Mouse (Mus musculus) gastrocnemius, postnatal 14 days (tissue): ENCODE measurements around the gene Pgap3. TPM values are rescaled to one million over a fixed set of nuclear protein-coding genes. Genes with fewer than 3 reads are reported as not detected.

Experiments
- DNase-seq: peaks from one replicate; pipeline ENCODE4 v3.0.0; 2021; ENCODE audit warnings: mixed read lengths
- intact Hi-C: fragments of 180-260 bp; cut with DNase I; formaldehyde crosslinking; loops from one replicate; pipeline ENCODE4 v1.15.1; 2025; ENCODE audit warnings: low total_unique reads
- long read RNA-seq, 2 experiments: library from polyadenylated mRNA; stranded (forward); transcript quantifications; one replicate each; pipeline ENCODE4 v2.0.0; 2021
- total RNA-seq, 2 experiments: library from RNA; stranded (reverse); gene quantifications; 2 replicates each; pipeline ENCODE4 v1.2.3; 2021

The Pgap3 gene
- 1 to 10 TPM; 2.2 to 2.9 TPM for total RNA-seq
- long read RNA-seq, experiment 1, partial matches to known transcripts: 1 of 2 reads
- long read RNA-seq, experiment 1, other reads (novel, unspliced or antisense): 0 of 2 reads
- long read RNA-seq, experiment 2, partial matches to known transcripts: 0 of 6 reads
- long read RNA-seq, experiment 2, other reads (novel, unspliced or antisense): 4 of 6 reads

DNA sequence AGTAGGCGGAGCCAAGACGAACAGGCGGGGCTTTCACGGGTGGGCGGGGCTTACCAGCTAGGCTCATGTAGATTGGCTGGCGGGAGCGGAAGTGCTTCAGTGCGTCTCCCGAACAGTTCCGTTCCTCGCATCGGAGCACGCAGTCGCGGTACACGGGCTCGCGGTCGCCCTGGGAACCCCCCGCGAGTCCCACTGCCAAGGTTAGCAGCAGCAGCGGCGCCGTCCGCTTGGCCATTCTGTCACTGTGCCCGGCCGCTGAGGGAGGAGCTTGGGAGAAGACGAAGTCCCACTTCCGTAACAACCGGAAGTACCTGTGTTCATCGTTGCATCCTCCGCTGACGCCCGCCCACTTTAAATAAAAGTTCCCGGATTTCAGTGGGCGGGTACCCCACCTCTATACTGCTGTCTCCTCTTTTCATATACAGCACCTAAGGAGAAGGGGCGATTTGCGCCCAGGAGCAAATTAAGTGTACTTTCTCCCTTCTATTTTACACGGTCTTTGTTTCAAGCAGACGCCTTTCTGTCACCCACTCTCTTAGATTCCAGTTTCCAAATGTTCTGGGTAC, at the start of gene Pgap3:
TSS of gene Pgap3 (minus strand) at position 330 of the 566 bp plus-strand sequence.
- DNase-seq: peak; percentile 85
- intact Hi-C loops: no loop called here

DNA sequence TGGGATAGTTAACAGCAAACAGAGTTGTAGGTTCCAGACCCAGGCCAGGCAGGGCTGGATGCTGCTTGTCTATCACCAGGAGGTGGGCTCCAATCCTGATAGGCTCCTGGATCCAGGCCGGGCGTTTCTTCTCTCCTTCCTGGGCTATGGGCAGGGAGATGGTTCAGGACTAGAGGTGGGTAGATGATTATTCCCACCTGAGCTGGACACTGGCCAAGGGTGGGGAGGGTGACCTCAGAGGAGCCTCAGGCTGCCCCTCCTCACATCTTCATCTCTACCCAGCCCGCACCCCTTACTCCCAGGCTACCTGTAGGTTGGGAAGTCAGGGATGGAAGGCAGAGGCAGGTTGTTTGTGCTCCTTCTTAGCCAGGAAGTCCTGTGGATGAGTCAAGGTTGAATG, 49.1 kb upstream of the Pgap3 start:
- no peak for DNase-seq
- intact Hi-C loops: no loop called here

DNA sequence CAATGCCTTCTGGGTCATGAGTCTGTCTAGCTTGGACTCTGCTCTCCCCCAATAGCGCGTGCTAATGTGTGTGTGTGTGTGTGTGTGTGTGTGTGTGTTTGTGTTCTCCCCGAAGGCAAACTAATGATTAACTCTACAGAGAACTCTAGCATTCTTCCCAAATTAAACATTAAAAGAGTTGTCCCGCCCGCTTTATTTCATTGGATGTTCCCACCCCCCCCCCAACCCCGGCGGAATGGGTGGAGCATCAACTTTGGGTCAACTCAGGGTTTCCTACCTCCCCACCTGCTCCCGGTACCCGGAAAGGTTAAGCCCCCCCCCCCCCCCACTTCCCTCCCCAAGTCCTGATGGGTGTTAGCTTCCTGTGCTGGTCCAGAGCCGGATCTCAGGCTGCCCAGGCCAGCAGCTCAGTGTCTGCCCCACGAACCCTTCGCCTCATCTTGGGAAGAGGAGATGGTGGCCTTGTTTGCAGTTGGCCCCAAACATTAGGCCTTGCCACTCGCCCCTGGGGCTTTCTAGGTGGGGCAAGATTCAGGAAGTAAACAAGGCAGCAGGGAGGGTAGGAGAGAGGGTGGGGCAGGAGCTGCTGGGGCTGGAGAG, 48.0 kb upstream of the Pgap3 start:
- DNase-seq: no peak
- intact Hi-C loops: no loop called here

DNA sequence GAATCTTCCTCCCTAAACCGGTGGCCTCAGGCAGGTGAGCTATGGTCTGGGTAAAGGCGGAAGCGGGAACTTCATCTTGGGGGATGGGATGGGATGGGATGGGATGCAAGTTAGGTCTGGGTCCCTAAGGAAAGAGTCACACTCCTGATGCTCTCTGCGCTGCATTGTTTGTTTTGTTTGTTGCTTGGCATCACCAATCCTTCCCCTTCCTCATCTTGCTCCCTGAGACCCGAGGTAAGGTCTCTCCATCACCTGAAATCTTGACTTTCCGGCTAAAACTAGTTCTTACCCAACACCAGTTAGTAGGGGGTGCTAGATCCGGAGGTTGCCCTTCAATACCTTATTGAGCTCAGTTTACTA, 47.2 kb upstream of the Pgap3 start:
- DNase-seq: no peak
- intact Hi-C loops: no loop called here

DNA sequence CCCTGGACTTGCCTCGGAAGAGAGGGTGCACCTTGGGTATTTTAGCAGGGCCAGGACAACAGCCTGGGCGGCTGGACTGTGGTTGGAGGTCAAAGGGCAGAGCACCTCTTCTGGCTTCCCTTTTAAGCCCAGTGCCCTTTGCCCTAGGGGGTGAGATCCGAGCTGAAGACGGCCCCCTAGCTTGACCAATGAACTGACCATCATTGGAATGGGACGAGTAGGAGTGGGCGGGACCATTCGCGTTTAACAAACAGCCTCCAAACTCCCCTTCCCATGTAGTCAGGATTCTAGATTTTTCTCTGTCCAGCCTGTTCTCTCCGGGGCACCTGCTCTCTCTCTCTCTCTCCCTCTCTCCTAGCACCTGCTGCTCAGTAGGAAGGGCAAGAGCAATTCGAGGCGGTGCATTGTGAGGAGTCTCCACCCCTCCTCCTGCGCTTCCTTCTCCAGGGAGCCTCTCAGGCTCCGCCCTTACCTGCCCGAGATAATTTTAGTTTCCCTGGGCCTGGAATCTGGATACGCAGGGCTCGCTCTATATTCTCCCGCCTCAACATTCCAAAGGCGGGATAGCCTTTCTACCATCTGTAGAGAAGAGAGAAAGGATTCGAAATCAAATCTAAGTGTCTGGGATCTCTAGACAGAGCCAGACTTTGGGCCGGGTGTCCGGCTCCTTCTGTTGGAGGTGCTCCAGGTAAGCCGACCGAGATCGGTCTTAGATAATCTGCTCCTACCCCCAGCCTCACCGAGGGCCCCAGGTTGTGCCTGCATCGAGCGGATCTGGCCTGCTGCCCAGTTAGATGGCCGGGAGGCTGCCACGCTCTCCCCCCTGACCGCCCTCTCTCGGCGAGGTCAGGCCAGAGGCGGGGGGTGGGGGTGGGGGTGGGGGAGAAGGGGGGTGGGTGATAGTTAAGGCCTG, 46.5 kb upstream of the Pgap3 start:
- intact Hi-C loops: no loop called here
- DNase-seq: no peak

DNA sequence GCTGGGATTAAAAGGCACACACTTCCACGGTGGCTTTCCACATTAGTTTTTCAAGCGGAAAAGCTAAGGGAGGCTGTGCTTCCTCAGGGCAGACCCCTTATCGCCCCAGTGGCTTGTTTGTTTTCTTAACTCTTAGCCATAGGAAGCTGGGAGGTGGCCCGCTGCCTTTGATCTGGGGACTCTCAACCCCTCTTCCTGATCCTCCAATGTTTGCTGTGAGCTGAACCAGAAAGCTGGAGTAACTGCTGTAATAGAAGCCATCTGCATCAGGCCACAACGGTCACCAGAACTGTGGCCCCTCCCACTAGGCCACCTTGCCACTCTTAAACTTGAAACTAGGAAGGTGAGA, 45.9 kb upstream of the Pgap3 start, which contains the start of gene Grb7:
TSS of gene Grb7 (plus strand) at position 182 of the 349 bp plus-strand sequence.
- DNase-seq: no peak
- intact Hi-C loops: no loop called here

DNA sequence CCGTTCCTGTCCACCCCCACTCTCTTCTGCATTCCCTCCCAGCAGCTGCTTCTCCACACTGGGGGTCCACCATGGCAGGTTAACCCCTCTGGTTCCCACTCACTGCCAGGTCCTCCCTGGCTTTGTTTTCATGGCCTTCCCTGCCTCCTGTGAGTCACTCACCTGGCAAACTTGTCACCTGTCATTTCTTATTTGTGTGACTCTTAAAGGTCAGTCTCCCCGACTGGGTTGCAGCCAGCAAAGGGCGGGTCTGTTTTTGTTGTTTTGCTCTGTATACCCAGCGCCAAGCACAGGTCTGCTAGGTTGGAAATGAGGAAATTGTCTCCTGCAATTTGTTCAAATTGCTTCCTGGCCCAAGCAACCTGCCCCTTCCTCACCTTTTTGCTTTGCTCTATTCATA, 45.4 kb upstream of the Pgap3 start:
- no peak for DNase-seq
- intact Hi-C loops: no loop called here

DNA sequence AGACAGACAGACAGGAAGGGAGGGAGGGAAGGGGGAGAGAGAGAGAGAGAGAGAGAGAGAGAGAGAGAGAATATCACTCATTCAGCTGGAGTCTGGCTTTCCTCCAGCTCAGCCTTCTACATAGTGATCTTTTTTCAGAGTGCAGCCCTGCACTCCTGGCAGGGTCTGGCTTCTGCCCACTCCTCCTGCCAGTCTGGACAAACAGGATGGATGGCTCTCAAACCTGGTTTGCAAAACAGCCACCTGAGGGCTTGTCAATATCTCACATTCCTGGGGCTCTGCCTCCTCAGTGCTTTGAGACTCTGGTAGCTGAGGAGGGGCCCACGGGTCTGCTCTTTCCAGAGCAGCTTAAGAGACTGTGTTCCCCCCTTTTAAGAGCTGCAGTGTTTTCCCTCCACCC, 44.9 kb upstream of the Pgap3 start:
- DNase-seq: no peak
- intact Hi-C loops: no loop called here

DNA sequence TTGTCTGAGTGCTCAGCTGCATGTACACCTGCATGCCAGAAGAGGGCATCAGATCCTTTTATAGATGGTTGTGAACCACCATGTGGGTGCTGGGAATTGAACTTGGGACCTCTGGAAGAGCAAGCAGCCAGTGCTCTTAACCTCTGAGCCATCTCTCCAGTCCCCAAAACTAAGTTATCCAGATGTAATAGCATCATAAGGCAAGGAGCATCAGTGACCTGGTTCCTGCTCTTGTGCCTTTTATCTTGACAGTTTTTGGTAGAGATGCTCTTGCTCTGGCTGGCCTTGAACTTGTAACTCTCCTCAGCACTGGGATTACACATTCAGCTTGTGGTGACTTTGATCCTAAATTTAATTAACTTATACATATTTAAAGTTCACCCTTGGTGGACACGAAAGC, 43.4 kb upstream of the Pgap3 start:
- intact Hi-C loops: no loop called here
- DNase-seq: no peak

DNA sequence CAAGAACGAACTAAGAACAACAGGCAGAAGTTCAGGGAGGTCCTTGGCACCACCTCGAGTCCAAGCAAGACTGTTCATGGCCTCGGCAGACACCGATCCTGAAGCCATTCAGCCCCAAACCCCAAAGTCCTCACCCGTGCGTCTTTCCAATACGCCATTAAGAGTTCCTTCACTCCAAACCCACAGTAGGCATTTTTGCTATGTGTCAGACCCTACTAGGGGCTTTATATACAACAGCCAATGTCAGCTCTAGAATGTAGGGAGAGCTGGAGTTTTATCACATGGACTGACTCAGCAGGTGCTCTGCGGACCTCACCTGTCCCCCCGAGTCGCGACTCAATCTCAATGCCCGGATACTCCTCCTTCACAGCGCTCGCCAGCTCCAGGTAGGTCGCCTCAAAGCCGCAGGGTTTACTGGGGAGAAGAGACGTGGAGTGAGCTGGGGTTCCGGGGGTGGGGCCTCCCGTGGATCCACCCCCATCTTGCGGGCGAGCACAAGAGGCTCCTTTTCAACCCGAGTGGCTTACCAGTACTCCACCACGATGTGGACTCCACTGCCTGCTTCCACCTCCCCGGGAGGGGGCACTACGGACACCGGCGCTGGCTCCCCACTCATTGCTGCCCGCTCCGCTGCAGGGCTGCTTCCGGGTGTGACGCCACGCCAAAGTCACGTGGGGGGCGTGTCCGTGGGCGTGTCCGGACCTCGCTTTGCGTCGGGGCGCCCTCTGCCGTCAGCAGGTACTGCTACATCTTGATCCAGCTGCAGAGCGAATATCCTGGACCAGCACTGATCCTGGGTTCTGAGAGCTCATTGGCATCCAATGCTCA, 38.3 kb upstream of the Pgap3 start, which contains the start of gene Mien1:
TSS of gene Mien1 (minus strand) at position 661 of the 828 bp plus-strand sequence.
- intact Hi-C loops: loop anchor here (5.0 kb wide), 1 partner anchor 96 kb away; no protein-coding TSS in a partner anchor
- peak; percentile 94 for DNase-seq

DNA sequence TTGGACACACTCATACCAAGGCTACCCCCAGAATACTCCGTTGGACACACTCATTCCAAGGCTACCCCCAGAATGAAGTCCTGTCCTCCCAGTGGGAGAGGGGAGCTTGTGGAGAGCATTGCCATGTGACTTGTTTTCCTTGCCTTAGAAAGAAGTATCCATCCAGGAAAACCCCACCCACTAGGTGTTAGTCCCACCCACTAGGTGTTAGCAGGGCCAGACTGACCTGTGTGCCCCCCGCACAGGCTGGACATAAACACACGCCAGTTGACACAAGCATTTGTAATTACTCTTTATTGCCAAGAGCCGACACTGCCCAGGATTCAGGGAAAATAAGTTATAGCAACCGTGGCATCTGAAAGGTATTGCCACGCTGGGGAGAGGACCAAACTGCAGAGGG, 37.2 kb upstream of the Pgap3 start:
- DNase-seq: no peak
- intact Hi-C loops: loop anchor here (5.0 kb wide), 1 partner anchor 95 kb away; no protein-coding TSS in a partner anchor

DNA sequence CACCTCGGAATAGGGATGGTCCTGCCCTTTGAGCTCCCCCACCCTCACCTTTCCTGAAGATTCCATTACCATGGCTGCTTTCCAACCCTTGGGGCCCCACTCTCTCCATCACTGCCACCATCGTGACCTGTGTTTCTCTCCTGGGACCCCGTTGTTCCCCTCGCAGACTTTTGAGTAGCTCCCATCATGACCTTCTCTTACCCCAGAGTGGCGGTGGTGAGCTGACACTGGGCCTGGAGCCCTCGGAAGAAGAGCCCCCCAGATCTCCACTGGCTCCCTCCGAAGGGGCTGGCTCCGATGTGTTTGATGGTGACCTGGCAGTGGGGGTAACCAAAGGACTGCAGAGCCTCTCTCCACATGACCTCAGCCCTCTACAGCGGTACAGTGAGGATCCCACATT, 35.4 kb upstream of the Pgap3 start:
- no peak for DNase-seq
- intact Hi-C loops: loop anchor here (5.0 kb wide), 1 partner anchor 93 kb away; no protein-coding TSS in a partner anchor

DNA sequence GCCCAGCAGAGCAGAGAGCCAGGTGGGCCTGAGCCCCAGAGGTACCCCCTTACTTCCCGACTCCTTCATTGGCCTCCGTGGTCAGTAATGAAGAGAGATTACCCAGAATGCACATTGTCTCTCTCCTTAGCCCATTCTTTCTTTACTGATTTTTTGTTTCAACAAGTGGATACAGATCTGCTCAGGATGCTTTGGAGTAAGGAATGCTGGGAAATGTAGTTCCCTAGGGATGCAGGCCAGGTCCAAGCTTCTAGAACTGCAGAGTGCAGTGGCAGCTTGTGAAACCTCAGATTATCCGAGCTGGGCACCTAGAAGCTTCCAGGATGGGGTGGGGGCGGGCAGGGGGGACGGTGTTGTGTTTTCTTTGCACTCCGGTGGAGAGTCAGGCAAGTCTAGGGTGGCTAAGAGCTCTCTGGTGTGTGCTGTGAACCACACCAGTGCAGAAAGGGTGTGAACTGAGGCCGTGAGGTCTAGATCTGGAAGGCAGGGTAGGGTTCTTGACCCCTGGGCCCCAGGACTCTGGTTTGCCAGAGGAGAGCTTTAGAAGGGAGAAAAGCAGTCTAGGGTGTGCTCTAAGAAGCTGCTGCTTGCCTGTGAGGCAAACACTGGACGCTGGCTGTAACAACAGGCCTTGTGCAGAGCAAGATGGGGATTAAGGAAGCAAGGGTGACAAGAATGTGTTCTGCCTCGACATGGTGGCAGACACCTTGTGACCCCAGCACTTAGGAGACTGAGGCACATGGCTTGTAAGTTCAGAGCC, 31.6 kb upstream of the Pgap3 start:
- intact Hi-C loops: no loop called here
- DNase-seq: no peak

DNA sequence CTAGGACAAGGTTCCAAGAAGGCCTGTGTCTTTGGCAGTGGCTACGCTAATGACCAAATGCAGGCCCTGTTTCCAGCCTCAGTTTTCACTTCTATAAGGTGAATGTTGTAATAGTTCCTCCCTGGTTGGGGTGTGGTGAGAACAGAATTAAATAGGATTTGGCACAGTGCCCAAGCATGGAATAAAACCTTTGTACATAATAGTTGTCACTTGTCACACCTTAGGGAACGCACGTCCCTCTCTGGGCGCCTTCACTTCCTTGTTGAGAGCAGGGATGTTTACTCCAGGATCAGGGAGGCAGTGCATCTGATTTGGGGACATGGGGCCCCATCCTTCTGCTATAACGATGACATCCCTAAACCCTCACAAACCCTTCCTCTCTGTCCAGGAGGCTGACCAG, 28.1 kb upstream of the Pgap3 start:
- no peak for DNase-seq
- intact Hi-C loops: no loop called here

DNA sequence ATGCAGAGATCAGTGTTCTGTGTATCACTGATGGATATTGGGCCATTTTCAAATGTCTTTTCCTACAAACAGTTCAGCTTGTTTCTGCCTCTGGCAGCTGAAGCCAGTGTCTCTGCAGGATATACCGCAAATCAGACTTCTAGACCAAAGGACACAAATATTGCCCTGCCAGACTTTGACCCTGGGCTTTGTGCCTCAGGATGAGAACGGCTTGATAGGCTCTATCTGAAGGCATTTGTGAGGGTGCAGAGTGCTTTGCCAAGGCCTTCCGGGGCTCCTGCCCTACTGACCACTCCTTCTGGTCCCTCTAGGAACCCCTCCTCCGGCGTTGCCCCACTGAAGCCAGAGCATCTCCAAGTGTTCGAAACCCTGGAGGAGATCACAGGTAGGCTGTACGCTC, 26.3 kb upstream of the Pgap3 start:
- DNase-seq: no peak
- intact Hi-C loops: no loop called here

DNA sequence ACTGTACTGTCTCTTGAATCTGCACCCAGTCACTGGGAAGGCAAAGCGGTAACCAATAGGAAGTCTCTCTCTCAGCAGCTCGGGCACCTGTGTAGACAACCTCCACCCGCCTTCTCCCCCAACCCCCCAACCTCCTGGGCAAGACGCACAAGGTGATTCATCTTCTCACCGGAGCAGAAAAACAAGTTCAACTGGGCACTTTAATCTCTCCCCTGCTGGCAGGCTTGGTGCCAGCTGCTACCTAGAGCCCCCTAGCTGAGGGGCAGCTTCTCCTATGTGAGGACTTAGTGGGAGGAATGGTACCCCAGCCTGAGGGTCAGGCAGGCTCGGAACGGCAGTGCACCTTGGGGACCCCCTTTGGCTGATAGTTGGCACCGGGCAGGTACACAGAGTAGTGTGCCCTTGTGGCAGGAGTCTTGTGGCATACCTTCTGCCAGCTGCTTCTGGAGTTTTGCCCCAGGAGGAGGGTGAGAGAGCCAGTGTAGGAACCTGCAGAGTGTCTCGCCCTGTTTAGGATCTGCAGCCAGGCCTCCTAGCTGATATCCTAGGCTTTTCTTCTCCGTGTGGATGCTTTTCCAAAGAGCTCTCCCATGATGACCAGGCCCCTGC, 18.8 kb upstream of the Pgap3 start:
- intact Hi-C loops: no loop called here
- DNase-seq: no peak

DNA sequence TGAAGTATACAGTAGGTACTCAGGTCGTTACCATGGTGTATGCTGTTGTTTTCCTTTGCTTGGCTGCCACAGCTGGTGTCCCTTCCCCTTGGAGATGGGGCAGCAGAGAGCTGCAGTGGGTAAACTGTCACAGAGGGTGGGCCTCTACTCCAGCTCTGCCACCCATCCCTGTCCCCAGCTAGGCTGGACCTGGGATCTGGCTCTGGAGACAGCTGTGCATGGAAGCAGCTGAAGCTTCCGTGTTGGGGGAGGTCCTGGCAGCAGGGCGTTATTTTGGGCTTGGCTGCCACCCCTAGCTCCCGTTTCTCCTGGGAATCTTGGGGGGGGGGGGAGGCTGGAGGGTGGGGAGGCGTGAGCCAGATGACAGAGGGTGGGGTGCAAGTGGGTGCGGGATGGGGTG, 18.0 kb upstream of the Pgap3 start:
- intact Hi-C loops: no loop called here
- no peak for DNase-seq

DNA sequence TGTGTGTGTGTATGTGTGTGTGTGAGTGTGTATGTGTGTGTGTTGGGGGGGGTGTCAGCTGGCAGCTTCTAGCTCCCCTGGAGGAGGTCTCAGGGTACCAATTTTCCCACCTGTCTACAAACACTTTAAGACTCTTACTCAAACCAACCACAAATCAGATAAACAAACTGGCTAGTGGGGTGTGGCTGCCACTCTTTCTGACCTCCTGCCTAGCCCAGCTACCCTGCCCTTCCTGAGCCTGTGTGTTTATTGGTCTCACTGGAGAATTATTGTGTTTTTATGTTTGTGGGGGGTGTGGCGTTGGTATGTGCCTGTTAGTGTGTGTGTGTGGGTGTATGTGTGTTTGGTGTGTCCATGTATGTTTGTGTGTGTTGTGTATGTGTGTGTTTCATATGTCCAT, 16.8 kb upstream of the Pgap3 start:
- intact Hi-C loops: no loop called here

More for the DNA sequence above, 16.8 kb upstream of the Pgap3 start:
- DNase-seq: no peak
